Mouse (Mus musculus): Measurements from ENCODE around the gene Prg2.

Gene Prg2

DNA sequence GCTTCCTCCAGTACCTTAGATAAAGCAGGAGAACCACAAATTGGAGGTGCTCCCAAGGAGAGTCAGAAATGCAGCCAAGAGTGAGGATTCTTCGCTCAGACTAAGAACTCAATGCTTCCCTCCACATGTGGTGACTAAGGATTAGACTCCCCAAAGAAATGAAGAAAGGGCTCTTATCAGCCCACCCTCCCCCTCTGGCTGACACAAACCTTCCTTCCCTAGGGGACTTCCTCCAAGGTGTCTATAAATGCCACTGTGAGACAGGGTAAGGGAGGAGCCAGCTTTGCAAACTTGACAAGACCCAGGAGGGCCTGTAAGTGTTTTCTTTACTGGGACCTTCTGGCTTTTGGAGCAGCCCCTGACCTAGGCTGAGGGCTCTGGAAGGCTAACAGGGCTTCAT lies at the start of gene Prg2:
Gene Prg2 (plus strand): TSS at position 274 of the 400 bp plus-strand sequence.
- in situ Hi-C loops (cut with MboI; ENCODE audit: low sequenced_read_pairs) = no loop called here

DNA sequence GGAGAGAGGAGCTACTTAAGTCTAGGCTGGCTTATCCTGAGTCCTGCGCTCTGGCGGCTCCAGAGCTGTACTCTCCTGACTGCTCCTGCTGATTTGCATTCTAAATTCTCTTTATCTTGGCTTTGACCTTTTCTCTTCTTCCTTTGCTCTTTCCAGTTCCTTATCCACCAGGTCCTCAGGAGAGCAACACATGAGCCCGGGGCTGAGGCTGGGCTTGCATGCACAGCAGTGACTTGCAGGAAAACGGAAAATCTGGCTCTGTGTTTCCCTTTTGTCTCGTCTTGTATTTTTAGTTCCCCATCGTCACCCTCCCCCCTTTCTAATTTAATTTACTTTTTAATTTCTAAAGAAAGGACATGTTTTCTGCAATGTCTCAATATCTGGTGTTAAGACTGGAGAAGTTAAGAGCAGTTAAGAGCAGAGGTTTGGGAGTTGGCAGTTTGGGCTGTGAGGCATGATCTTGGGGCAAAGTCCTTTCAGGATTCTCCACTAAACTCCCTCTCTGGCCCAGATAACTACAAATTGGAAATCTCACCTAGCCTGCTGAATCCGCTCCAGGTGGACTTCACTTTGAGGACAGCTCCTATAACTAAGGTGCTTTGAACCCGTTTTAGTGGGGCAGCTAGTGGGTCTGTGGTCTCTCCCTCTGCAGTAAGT lies 46.1 kb upstream of the Prg2 start:
- in situ Hi-C loops (cut with MboI; ENCODE audit: low sequenced_read_pairs) = no loop called here

DNA sequence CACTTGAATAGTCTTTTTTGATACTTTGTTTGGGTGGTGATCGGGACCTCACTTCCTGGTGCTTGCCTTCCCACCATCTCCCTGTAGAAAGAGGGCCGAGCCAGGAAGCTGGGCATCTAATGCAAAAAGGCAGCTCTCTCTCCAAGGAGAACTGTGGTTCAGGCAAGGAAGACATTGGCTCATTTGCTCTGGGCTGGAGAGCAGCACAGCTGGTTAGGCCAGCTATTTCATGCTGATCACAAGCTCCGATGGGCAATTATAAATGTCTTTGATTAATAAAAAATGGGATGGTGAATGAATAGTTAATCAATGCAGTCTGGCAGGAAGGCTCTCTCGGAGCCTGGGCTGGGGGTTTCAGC lies 45.6 kb upstream of the Prg2 start:
- in situ Hi-C loops (cut with MboI; ENCODE audit: low sequenced_read_pairs) = no loop called here

DNA sequence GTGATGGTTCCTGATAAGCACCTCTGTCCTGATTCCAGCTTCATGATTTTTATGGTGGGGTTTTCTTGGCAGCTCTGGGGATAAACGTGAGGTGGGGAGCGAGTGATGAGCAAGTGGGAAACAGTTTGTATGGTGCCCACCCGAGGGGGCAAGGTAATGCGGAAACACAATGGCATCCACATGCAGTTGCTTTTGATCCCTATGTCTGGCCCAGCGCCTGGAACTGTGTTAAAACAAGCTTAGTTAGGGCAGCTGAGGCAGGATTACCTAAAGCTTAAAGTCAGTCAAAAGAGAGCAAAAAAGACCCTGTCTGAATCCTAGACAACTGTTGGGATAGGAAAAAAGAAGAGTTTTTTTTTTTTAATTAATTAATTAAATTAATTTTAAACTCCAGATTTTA lies 45.2 kb upstream of the Prg2 start:
- in situ Hi-C loops (cut with MboI; ENCODE audit: low sequenced_read_pairs) = no loop called here

DNA sequence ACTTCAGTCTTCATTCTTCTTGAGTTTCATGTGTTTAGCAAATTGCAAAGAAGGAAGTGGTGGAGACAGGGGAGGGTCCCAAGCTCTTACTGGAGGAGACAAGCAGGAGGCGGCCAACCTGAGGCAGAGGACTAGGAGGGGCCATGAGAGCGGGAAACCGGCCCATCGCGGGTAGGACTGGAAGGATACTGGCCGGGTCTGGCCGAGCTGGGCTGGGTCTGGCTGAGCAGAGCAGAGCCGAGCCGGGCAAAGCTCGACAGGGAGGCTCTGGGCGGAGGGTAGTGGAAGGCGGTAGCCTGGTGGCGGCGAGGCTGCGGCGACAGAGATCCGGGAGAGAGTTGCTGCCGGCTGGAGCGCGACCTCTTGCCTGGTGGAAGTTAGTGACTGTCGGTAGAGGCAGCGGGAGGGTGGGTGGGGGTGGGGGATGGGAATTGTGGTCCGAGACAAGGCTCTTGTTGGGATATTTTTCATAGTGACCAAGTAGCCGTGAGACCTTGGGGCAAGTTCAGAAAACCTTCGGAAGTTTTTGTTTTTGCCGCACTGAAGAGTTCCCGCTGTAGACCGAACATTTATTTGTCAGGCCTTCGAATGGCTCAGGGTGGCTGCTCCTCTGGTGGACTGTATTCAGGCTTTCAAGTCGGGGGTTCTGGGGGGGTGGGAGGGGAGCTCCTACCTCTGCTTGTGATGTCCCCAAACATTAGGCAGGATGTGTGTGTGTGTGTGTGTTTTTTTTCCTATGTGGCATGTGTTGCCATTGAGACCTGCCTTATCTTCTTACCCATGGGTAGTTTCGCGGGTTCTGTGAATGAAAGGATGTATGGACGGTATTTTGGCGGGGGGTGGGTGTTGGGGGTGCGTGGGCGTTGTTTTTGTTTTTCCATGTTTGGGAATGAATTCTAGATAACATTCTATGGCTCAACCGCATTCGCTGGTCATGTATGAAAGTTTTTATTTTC lies 43.5 kb upstream of the Prg2 start, which contains the start of gene Slc43a3:
Gene Slc43a3 (plus strand): TSS at position 106 of the 956 bp plus-strand sequence.
- in situ Hi-C loops (cut with MboI; ENCODE audit: low sequenced_read_pairs) = no loop called here

DNA sequence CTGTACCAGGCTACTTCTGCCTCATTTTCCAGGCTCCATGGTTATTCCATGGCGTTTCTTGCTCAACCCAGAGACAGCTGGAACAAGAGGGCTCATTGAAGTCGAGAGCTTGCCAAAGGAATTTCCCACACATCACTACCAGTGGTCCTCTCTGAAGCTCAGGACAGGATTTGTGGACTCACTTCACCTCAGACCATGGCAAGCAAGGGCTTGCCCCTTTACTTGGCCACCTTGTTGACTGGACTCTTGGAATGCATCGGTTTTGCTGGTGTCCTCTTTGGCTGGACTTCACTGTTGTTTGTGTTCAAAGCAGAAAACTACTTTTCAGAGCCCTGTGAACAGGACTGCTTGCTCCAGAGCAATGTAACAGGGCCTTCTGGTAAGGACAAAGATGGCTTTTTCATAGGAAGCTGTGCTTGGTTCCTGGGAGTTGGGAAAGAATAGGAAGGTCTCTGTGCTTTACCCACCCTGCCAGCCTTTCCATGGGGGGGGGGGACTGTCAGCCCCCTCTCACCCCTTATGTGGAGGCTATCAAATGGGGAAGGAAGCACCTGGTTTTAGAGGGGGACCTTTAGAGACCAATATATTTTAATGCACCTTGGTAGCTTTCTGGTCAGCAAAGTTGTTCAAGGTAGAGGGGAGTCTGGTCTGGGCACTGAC lies 42.6 kb upstream of the Prg2 start:
- in situ Hi-C loops (cut with MboI; ENCODE audit: low sequenced_read_pairs) = no loop called here

DNA sequence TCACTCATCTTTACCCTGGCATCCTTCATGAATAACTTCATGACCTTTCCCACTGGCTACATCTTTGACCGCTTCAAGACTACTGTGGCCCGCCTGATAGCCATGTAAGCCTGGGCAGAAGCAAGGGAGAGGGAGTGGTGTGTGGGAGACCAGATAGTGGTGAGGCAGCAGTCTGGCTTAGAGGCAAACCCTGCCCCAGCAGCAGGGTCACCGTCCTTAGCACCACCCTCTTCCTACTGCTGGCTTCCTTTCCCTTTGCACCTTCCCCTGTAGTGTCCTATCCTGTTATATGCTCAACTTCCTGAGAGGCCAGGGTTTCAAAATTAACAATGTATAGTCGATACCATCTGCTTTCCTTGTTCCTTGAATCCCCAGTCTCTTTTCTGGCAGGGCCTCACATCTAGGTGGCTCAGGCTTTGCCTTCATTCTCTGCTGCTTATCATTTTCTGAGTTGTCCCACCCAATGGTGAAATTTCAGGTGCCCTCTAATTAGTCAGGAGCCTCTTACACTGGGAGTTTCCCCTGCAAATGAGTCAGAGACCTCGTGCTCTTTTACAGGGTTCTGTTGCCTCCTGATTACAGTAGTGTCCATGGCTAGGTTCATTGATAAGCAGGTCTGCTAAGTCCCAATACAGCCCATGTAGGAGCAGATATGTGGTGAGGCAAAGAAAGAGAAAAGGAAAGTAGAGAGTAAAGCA lies 41.9 kb upstream of the Prg2 start:
- in situ Hi-C loops (cut with MboI; ENCODE audit: low sequenced_read_pairs) = no loop called here

DNA sequence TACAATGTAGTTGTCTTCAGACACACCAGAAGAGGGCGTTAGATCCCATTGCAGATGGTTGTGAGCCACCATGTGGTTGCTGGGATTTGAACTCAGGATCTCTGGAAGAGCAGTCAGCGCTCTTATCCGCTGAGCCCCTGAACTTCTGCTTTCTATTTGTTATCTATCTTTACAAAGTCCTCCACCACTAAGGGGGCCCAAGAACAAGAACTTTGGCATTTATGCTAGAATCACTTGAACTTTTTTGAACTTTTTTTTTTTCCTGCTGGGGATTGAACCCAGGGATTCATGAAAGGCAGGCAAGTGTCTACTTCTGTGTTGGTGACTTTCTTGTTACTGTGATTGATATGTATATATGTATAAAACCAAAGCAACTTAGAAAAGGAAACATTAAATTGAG lies 41.0 kb upstream of the Prg2 start:
- in situ Hi-C loops (cut with MboI; ENCODE audit: low sequenced_read_pairs) = no loop called here

DNA sequence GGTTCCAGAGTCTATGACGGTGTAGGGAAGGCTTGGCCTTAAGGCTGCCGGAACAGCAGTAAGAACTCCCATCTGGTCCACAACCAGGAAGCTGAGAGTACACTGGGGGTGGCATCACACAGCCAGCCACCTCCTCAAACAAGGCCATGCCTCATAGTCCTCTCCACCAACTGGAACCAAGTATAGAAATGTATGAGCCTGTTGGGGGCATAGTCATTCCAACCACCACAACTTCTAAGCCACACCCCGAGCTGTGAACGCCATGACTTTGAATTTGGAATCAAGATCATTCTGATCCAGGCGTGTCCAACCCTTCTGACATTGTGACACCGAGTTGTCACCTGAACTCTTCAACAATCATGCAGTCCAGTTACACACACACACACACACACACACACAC lies 40.5 kb upstream of the Prg2 start:
- in situ Hi-C loops (cut with MboI; ENCODE audit: low sequenced_read_pairs) = no loop called here

DNA sequence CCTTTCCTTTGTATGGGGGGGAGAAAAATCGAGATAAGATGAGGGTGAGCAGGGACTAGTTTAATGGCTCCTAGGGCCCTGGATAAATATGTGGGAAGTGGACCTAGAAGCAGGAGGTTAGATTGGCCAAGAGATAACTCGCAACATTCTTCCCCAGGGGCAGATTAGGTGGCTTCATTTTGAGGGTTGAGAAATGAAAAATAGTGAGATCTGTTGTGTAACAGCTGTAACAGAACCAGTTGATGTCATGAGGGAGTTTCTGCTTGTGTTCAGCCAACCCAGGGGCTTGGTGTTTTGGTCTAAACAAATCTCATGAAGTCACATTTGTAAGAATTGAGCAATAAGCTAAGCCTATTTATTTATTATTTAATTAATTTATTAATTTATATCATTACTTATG lies 38.9 kb upstream of the Prg2 start:
- in situ Hi-C loops (cut with MboI; ENCODE audit: low sequenced_read_pairs) = no loop called here

DNA sequence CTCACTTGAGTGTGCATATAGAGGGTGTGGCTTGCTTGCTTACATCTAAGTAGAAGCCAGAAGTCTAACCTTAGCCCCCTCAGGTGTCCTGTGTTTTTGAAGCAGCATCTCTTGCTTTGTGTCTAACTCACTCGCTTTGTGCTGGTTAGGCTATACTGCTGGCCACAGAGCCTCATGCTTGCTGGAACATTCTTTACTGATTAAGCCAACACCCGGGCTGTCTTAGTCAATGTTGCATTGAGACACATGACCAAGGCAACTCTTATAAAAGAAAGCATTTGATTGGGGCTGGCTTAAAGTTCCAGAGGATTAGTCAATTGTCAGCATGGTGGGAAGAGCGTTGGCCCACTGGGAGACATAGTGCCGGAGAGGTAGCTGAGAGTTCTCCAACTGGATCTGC lies 38.5 kb upstream of the Prg2 start:
- in situ Hi-C loops (cut with MboI; ENCODE audit: low sequenced_read_pairs) = no loop called here

DNA sequence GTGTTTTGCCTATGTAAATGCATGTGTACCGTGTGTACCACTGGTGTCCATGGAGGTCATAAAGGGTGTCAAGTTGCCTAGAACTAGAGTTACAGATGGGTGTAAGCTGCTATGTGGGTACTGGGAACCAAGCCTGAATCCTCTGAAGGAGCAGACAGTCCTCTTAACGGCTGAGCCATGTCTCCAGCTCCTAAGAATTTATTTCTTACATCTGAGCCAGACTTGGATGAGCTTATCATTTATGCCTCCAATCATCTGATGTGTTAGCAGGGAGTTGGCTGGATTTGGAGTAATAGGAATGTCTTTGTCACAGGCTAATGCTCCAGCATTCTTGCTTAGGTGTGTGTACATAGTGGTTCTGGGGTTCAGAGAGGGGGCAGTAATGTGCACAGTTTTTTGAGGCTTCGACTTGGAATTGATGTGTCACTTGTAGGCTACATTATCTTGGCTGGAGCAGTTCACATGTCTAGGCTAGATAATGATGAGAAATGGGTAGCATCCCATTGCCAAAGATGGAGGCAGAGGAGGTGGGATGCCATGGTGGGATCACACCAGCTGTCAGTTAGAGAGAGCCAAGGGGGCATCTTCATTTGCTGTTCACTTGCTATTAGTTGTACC lies 33.0 kb upstream of the Prg2 start:
- in situ Hi-C loops (cut with MboI; ENCODE audit: low sequenced_read_pairs) = no loop called here

DNA sequence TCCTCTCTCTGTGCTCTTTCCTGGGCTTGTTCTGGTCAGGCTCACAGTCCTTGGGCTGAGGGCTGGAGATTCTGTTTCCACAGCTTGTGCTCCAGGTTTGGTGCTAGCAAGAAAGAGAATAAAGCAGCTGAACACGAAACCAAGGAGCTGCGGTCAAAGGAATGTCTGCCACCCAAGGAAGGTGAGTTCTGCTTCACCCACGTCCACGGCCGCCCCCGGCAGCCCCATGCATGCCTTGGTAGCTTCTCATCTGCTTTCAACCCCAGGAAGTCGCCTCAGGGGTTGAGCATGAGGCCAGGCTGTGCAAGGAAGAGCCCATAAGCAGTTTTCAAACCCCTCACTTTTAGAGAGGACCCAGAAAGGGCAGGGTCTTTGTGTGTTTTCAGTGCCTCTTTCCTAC lies 32.0 kb upstream of the Prg2 start:
- in situ Hi-C loops (cut with MboI; ENCODE audit: low sequenced_read_pairs) = no loop called here

DNA sequence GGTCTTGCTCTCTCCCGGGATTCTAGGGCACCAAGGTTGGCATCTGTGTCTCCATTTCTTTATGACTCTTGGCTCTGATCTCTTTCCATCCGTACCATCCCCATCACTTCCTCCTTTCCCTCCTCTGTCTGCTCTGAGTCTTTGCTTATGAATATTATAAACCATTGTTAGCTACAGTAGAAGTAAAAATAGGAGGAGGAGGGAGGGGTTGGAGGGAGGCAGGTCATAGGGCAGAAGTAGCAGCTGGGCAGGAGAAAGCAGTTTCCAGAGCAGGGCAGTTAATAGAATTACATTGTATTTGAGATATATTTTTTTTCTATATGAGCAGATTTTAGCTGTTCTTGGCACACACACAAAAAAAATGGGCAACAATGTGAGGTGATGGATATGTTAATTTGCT lies 31.5 kb upstream of the Prg2 start:
- in situ Hi-C loops (cut with MboI; ENCODE audit: low sequenced_read_pairs) = no loop called here

DNA sequence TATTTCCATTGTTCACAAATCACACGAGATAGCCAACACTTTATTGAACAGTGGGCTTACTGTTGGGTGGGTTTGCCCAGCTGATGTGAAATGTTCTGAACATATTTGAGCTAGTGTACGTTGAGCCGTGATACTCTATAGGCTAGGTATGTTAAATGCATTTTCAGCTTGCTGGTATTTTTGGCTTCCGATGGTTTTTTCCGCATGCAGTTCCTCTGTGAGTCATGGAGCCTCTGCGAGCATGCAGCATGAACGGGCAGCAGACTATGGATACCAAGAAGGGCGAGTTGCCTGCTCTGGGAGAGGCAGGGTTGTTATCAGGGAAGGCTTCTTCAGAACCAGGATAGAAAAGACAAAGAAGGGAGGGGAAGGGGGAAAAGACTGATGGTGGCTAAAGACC lies 29.2 kb upstream of the Prg2 start:
- in situ Hi-C loops (cut with MboI; ENCODE audit: low sequenced_read_pairs) = no loop called here

DNA sequence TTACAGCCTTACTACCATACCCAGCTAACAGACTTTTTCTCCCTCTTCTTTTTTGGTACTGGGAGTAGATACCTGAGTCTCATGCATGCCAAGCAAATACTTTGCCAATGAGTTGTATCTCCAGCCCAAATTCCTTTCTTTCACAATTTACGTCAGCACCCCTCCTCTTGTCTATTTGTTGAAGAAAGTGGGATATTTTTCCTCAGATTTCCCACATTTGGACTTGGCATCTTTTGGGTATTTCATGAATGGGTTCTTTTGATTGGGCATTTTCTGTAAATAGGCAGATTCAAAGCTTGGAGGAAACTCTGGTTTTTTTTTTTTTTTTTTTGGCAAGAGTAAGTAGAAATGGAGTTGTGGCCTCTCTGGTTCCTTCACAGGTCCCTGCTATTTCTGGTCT lies 28.0 kb upstream of the Prg2 start:
- in situ Hi-C loops (cut with MboI; ENCODE audit: low sequenced_read_pairs) = no loop called here

DNA sequence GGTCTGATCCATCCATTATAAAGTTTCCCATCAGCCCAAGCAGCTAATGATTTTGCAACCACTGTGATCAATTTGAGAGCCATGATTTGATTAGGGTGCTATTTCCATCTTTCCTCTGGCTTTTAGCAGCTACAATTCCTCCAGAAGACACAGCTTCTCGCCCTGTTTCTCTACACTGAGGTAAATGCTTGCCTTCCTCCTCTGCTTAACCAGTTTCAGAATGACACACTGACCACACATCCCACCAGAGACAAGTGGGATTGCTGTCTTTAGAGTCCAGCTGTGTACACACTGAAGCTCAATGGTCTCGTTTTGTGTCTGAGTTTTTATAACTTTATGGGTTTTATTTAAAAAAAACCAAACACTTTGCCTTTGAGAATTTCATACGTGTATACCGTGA lies 27.6 kb upstream of the Prg2 start:
- in situ Hi-C loops (cut with MboI; ENCODE audit: low sequenced_read_pairs) = no loop called here

DNA sequence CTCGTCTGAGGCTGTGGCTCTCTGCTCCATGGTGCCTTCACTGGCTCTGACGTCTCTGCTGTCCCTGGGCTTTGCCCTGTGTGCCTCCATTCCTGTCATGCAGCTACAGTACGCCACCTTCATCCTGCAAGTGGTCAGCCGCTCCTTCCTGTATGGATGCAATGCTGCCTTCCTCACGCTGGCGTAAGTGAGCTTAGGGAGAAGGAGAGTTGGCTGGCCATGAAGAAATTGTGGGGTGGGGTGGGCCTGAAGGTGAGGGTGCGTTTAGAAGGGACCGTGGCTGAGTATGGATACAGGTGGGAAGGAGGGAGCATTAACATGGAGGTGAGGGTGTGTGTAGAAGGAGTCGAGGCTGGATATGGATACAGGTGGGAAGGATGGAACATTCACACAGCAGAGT lies 24.8 kb upstream of the Prg2 start:
- in situ Hi-C loops (cut with MboI; ENCODE audit: low sequenced_read_pairs) = loop anchor here (5.0 kb wide), 1 partner anchor 47 kb away; no protein-coding TSS in a partner anchor

DNA sequence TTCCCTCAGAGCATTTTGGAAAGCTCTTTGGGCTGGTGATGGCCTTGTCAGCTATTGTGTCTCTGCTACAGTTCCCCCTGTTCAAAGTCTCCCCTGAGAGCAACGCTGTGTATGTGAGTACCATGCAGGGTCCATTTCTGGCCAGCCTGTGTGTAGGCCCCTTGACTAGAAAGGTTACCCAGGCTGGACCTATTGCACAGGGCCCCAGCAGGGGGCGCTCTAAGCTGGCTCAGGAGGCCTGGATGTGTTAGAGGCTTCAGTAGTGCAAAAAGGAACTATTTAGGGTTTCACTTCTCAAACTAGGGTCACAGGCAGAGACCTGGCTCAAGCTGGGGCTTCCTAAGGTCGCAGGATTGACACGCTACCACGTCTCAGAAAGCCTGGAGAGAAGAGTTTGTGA lies 24.0 kb upstream of the Prg2 start:
- in situ Hi-C loops (cut with MboI; ENCODE audit: low sequenced_read_pairs) = loop anchor here (5.0 kb wide), 1 partner anchor 46 kb away; no protein-coding TSS in a partner anchor

DNA sequence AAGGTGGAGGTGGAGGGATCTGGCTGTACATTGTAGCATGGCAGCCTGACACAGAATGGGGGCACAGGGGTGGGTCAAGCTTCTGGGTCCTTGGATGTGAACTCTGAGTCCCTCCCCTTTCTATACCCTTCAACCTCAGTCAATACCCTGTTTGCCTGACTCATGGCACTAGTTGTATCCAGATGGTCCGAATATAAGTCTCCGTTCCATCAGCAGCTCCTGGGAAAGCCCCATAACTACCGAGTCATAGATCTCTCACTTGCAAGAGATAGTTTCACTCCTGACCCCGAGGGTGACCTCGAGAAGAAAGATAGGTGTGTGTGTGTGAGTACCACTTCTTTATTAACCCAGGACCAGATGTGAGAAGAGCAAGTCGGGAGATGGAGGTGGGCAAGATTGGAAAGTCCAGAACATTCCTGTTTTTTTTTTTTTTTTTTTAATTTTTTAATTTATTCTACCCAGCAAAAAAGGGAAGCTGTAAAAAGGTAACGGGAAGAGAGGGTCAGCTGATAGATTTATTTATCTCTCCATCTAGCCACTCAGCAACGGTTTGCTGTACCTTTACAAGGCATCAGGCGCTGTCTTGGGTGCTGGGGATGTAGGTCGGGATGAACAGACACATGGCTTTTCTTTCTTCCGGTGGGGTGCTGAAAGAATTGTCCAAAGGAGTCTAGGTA lies 21.5 kb upstream of the Prg2 start:
- in situ Hi-C loops (cut with MboI; ENCODE audit: low sequenced_read_pairs) = loop anchor here (5.0 kb wide), 1 partner anchor 44 kb away; no protein-coding TSS in a partner anchor
